Mouse (Mus musculus): Measurements from ENCODE around the gene Dgka. TPM values are rescaled to one million over a fixed set of nuclear protein-coding genes. Genes with fewer than 3 reads are reported as not detected.

Dgka gene
- polyA plus RNA-seq, 1 experiment from 2014 or later, result 5.4 TPM

Other genes with a start within 250 kb of the Dgka start
- 4.3 and 4.6 TPM in 2 replicates for gene Myl6b, start 246.2 kb downstream of the Dgka start, polyA plus RNA-seq (2015; fragmentation: Nextera tagmentation; extraction: Ambion mirVana)
- 19.4 and 29.0 TPM in 2 replicates for gene Esyt1, start 219.0 kb downstream of the Dgka start, polyA plus RNA-seq (2015; fragmentation: Nextera tagmentation; extraction: Ambion mirVana)
- gene Zc3h10, start 197.1 kb downstream of the Dgka start, polyA plus RNA-seq (2015; fragmentation: Nextera tagmentation; extraction: Ambion mirVana), result 10.2 and 11.0 TPM in 2 replicates
- 2,261 and 2,363 TPM in 2 replicates for gene Rpl41, start 195.6 kb downstream of the Dgka start, polyA plus RNA-seq (2015; fragmentation: Nextera tagmentation; extraction: Ambion mirVana)
- gene Pa2g4, start 178.9 kb downstream of the Dgka start, polyA plus RNA-seq (2015; fragmentation: Nextera tagmentation; extraction: Ambion mirVana), result 101 and 132 TPM in 2 replicates
- gene Erbb3, start 155.2 kb downstream of the Dgka start, polyA plus RNA-seq (2015; fragmentation: Nextera tagmentation; extraction: Ambion mirVana), result 3.4 and 5.0 TPM in 2 replicates
- 359 and 409 TPM in 2 replicates for gene Rps26, start 118.1 kb downstream of the Dgka start, polyA plus RNA-seq (2015; fragmentation: Nextera tagmentation; extraction: Ambion mirVana)
- gene Ikzf4, start 98.9 kb downstream of the Dgka start, polyA plus RNA-seq (2015; fragmentation: Nextera tagmentation; extraction: Ambion mirVana), result 1.3 and 1.4 TPM in 2 replicates
- 11.1 and 14.4 TPM in 2 replicates for gene Suox, start 70.8 kb downstream of the Dgka start, polyA plus RNA-seq (2015; fragmentation: Nextera tagmentation; extraction: Ambion mirVana)
- gene Rab5b, start 48.6 kb downstream of the Dgka start, polyA plus RNA-seq (2015; fragmentation: Nextera tagmentation; extraction: Ambion mirVana), result 61.0 and 67.8 TPM in 2 replicates
- gene Pmel, start 40.7 kb downstream of the Dgka start, polyA plus RNA-seq (2015; fragmentation: Nextera tagmentation; extraction: Ambion mirVana), result 2.5 and 2.7 TPM in 2 replicates
- gene Cdk2, start 39.8 kb downstream of the Dgka start, polyA plus RNA-seq (2015; fragmentation: Nextera tagmentation; extraction: Ambion mirVana), result 85.9 and 90.4 TPM in 2 replicates
- gene Pym1, start 3.0 kb upstream of the Dgka start, polyA plus RNA-seq (2015; fragmentation: Nextera tagmentation; extraction: Ambion mirVana), result 15.4 and 23.2 TPM in 2 replicates
- gene Mmp19, start 46.1 kb upstream of the Dgka start, polyA plus RNA-seq (2015; fragmentation: Nextera tagmentation; extraction: Ambion mirVana), result 1.6 and 2.5 TPM in 2 replicates
- gene Dnajc14, start 59.2 kb upstream of the Dgka start, polyA plus RNA-seq (2015; fragmentation: Nextera tagmentation; extraction: Ambion mirVana), result 35.2 and 42.5 TPM in 2 replicates
- 14.9 and 18.8 TPM in 2 replicates for gene Tmem198b, start 59.5 kb upstream of the Dgka start, polyA plus RNA-seq (2015; fragmentation: Nextera tagmentation; extraction: Ambion mirVana)
- gene Sarnp, start 72.5 kb upstream of the Dgka start, polyA plus RNA-seq (2015; fragmentation: Nextera tagmentation; extraction: Ambion mirVana), result 145 and 168 TPM in 2 replicates
- gene Ormdl2, start 76.8 kb upstream of the Dgka start, polyA plus RNA-seq (2015; fragmentation: Nextera tagmentation; extraction: Ambion mirVana), result 34.3 and 42.6 TPM in 2 replicates
- gene Gdf11, start 146.9 kb upstream of the Dgka start, polyA plus RNA-seq (2015; fragmentation: Nextera tagmentation; extraction: Ambion mirVana), result 2.8 and 2.9 TPM in 2 replicates
- gene Cd63, start 156.1 kb upstream of the Dgka start, polyA plus RNA-seq (2015; fragmentation: Nextera tagmentation; extraction: Ambion mirVana), result 420 and 427 TPM in 2 replicates
- gene Rdh5, start 178.0 kb upstream of the Dgka start, polyA plus RNA-seq (2015; fragmentation: Nextera tagmentation; extraction: Ambion mirVana), result 10.5 and 11.8 TPM in 2 replicates
- 208 and 212 TPM in 2 replicates for gene Bloc1s1, start 179.2 kb upstream of the Dgka start, polyA plus RNA-seq (2015; fragmentation: Nextera tagmentation; extraction: Ambion mirVana)
- 7.0 and 8.1 TPM in 2 replicates for gene Itga7, start 189.0 kb upstream of the Dgka start, polyA plus RNA-seq (2015; fragmentation: Nextera tagmentation; extraction: Ambion mirVana)
- 0.11 TPM in 1 of 2 replicates, not detected in the other for gene Mettl7b, start 216.1 kb upstream of the Dgka start, polyA plus RNA-seq (2015; fragmentation: Nextera tagmentation; extraction: Ambion mirVana)
- gene Olfr9, start 244.6 kb upstream of the Dgka start, polyA plus RNA-seq (2015; fragmentation: Nextera tagmentation; extraction: Ambion mirVana), result not detected in 2 replicates